Mouse (Mus musculus) liver, embryonic 11.5 days (tissue): Measurements from ENCODE around the gene Slc35g3. TPM values are rescaled to one million over a fixed set of nuclear protein-coding genes. Genes with fewer than 3 reads are reported as not detected.

Experiments
- ATAC-seq: fragments of 200-750 bp; cut with Nextera tagmentation; replicated peaks from 2 replicates; pipeline ENCODE4 v1.8.0; 2017; ENCODE audit warnings: moderate number of reproducible peaks, mild to moderate bottlenecking, moderate TSS enrichment, moderate library complexity; ENCODE audit not compliant: low FRiP score
- DNase-seq: peaks from one replicate; pipeline ENCODE4 v3.0.0-alpha.2; 2017; ENCODE audit warnings: low spot score
- H3K27ac ChIP-seq: fragments of 300-500 bp; sonication (generic); 2 replicates; pipeline ENCODE4 v1.5.1; 2014; ENCODE audit warnings: mild to moderate bottlenecking, low read depth, low read length, control low read depth
- H3K27me3 ChIP-seq: fragments of 300-500 bp; sonication (generic); replicated peaks from 2 replicates; pipeline ENCODE4 v1.6.1; 2014; ENCODE audit warnings: low read length, mixed read lengths; ENCODE audit not compliant: control insufficient read depth, insufficient read depth
- H3K36me3 ChIP-seq: fragments of 300-500 bp; sonication (generic); 2 replicates; pipeline ENCODE4 v1.6.1; 2014; ENCODE audit warnings: mild to moderate bottlenecking, low read length, moderate library complexity, mixed read lengths; ENCODE audit not compliant: control insufficient read depth, insufficient read depth
- H3K4me1 ChIP-seq: fragments of 300-500 bp; sonication (generic); replicated peaks from 2 replicates; pipeline ENCODE4 v1.6.1; 2014; ENCODE audit warnings: low read length, mixed read lengths; ENCODE audit not compliant: control insufficient read depth, insufficient read depth
- H3K4me2 ChIP-seq: fragments of 300-500 bp; sonication (generic); 2 replicates; pipeline ENCODE4 v1.6.1; 2014; ENCODE audit warnings: mild to moderate bottlenecking, control low read depth, moderate library complexity
- H3K4me3 ChIP-seq: fragments of 300-500 bp; sonication (generic); 2 replicates; pipeline ENCODE4 v1.5.1; 2014; ENCODE audit warnings: low read depth, low read length, control low read depth
- H3K9ac ChIP-seq: fragments of 300-500 bp; sonication (generic); 2 replicates; pipeline ENCODE4 v1.6.1; 2014; ENCODE audit warnings: low read depth, low read length, control low read depth
- H3K9me3 ChIP-seq: fragments of 300-500 bp; sonication (generic); 2 replicates; pipeline ENCODE4 v1.6.1; 2016; ENCODE audit warnings: low read length, inconsistent platforms, mixed read lengths; ENCODE audit not compliant: control insufficient read depth
- WGBS: fragments of 180-500 bp; shearing (Covaris S2); extraction: QIAGEN DNeasy Blood & Tissue Kit; methylation state at CpG from one replicate; pipeline ENCODE4 v1.1.7; 2014; 5-methylcytosine and 5-hydroxymethylcytosine counted together
- polyA plus RNA-seq: library from polyadenylated mRNA; unstranded; fragments of >200 nt; fragmentation: Nextera tagmentation; extraction: Ambion mirVana; gene quantifications from 2 replicates; pipeline ENCODE4 v1.2.1, GENCODE M21; 2014

Slc35g3 gene
- polyA plus RNA-seq, 1 experiment from 2014 or later: not detected

DNA sequence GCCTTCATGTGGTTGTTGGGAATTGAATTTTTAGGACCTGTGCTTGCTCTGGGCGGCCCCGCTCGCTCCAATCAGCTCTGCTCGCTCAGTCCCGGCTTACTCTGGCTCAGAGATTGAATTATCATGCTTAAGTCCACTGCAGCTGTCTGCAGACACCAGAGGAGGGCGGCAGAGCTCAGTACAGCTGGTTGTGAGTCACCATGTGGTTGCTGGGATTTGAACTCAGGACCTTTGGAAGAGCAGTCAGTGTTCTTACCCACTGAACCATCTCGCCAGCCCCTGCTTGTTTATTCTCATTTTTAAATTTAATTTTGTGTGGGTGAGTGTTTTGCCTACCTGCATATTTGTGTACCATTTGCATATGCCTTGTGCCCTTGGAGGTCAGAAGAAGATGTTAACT is 1.8 kb upstream of the Slc35g3 start:
- ATAC-seq: no peak
- no peak overlapping the region for H3K9ac ChIP-seq
- DNase-seq: no peak
- no peak overlapping the region for H3K27ac ChIP-seq
- H3K9me3 ChIP-seq: no peaks in the 10 kb centered on the region
- H3K36me3 ChIP-seq: no peaks in the 10 kb centered on the region
- no peak overlapping the region for H3K4me2 ChIP-seq
- H3K27me3 ChIP-seq: no peaks in the 10 kb centered on the region
- 65% methylated on average over 7 of the region's 7 CpGs for WGBS
- peaks cover 26% of the 10 kb centered on the region for H3K4me1 ChIP-seq
- H3K4me3 ChIP-seq: no peak overlapping the region

DNA sequence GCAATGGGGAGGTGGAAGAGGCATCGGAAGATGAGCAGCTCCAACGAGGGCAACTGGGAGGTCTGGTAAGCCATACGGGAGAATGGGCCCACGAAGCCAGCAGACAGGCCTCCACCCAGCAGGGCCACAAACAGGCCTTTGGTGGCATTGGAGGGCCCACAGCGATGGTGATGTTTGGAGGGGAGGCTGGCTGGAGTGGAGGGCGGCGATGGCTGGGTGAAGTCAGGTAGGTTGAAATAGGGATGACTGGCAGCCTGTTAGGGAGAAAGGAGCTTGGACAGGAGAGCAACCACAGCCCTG is 917 bp downstream of the Slc35g3 start:
- DNase-seq (no peak), ATAC-seq (no peak)
- H3K9me3 ChIP-seq: no peaks in the 10 kb centered on the region
- no peak overlapping the region for H3K4me3 ChIP-seq
- no peaks in the 10 kb centered on the region for H3K27me3 ChIP-seq
- peak overlapping the region; percentile 27; the same call in 1 of the 2 replicates for H3K9ac ChIP-seq
- WGBS: 86% methylated on average over 7 of the region's 7 CpGs
- no peak overlapping the region; the same call in 1 of the 2 replicates for H3K27ac ChIP-seq
- H3K36me3 ChIP-seq: no peaks in the 10 kb centered on the region
- H3K4me2 ChIP-seq: no peak overlapping the region
- H3K4me1 ChIP-seq: peaks cover 30% of the 10 kb centered on the region

DNA sequence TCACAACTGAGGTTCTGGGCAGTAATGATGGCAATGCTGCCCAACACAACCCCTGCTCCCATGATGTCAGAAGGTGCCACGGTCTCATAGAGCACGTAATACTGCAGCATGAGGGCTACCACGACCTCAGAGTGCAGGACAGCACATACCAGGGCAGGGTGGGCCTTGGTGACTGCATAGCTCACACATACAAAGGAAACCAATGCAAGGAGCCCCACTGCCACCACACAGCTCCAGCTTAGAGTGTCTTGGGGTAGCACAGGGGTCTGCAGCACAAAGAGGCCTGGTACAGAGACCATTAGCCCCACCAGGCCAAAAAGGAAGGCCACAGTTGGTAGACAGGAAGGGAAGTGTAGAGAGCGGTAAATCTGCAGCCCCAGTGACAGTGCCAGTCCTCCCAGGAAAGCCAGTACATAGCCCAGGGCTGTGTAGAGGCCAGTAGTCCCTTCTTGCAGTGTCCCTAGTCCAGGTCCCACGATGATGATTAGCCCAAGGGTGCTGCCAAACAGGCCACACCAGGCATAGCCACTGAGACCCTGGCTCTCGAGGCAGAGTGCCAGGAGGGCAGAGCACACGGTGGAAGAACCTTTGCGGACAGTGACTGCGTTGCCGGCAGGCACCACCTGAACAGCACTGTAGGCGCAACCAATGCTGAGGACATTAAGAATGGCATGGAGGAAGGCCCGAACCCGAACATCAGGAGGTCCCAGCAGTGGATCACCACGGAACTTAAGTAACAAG is 1.4 kb downstream of the Slc35g3 start:
- Histone ChIP-seq H3K9me3 (no peaks in the 10 kb centered on the region), H3K4me2 (peak overlapping the region; percentile 79), H3K27ac (peak overlapping the region; percentile 13; the same call in 1 of the 2 replicates), H3K9ac (peak overlapping the region; percentile 27; the same call in 1 of the 2 replicates), H3K4me1 (peaks cover 34% of the 10 kb centered on the region), H3K4me3 (peak overlapping the region; percentile 67; the same call in 1 of the 2 replicates), H3K27me3 (no peaks in the 10 kb centered on the region), H3K36me3 (no peaks in the 10 kb centered on the region)
- WGBS: 83% methylated on average over 14 of the region's 14 CpGs
- no peak for ATAC-seq
- DNase-seq: no peak

DNA sequence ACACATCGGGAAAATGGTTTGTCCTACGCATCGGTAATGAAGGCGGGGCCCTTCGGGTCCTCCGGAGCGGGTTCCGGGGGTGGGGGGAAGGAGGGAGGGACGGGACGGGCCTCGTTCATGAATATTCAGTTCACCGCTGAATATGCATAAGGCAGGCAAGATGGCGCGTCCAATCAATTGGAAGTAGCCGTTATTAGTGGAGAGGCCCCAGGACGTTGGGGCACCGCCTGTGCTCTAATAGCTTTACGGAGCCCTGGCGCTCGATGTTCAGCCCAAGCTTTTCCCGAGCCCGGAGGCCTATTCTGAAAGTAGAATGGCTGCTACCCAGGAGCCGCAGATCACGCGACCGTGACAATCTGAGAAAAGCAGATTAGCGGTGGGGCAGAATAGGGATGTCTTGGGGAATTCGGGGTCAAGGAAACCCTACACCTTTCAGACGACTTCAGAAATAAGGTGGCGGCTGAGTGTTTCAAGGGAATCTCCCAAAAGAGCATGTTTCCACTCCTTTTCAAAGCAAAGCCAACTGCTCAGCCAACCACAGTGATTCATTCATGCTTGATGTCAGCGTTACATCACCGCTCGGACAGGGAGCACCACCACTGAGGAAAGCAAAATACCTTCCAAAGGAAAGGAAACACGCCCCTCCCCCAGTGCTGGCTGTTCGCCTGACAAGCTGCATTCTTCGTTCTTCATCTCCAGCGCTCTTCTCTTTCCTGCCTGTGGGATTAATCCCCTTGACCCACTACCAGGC is 2.6 kb downstream of the Slc35g3 start:
- WGBS: under 1% methylated on average over 37 of the region's 37 CpGs
- Histone ChIP-seq H3K27me3 (no peaks in the 10 kb centered on the region), H3K4me3 (peak overlapping the region; percentile 67), H3K36me3 (no peaks in the 10 kb centered on the region), H3K27ac (peak overlapping the region; percentile 99), H3K9ac (peak overlapping the region; percentile 75), H3K4me2 (peak overlapping the region; percentile 79), H3K9me3 (no peaks in the 10 kb centered on the region), H3K4me1 (peaks cover 39% of the 10 kb centered on the region)
- ATAC-seq: peak; percentile 83
- peak; percentile 77 for DNase-seq

DNA sequence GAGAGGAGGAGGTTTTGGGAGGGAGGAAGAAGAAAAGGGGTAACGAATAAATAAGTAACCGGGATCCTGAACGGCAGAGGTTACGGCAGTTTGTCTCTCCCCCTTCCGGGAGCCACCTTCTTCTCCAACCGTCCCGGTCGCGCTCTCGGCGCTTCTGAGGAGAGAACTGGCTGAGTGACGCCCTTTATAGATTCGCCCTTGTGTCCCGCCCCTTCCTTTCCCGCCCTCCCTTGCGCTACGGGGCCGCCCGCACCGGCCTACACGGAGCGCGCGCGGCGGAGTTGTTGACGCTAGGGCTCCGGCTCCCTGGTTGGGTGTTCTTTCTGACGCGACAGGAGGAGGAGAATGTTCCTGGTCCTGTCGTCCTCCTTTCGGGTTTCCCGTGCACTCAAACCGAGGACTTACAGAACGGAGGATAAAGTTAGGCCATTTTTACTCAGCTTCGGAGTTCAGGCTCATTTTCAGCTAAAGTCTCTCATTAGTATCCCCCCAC is 3.2 kb downstream of the Slc35g3 start, which contains the start of gene Polr2a:
Polr2a (minus strand) TSS at position 160 of the 493 bp plus-strand sequence.
- ATAC-seq (peak; percentile 93), DNase-seq (peak; percentile 100)
- Histone ChIP-seq H3K4me1 (peaks cover 40% of the 10 kb centered on the region), H3K9me3 (no peaks in the 10 kb centered on the region), H3K9ac (peak within 1 kb of the TSS; percentile 75), H3K36me3 (no peaks in the 10 kb centered on the region), H3K4me3 (peak within 1 kb of the TSS; percentile 67), H3K27me3 (no peaks in the 10 kb centered on the region), H3K4me2 (peak within 1 kb of the TSS; percentile 79), H3K27ac (peak within 1 kb of the TSS; percentile 99)
- under 1% methylated on average over 36 of the region's 36 CpGs for WGBS

DNA sequence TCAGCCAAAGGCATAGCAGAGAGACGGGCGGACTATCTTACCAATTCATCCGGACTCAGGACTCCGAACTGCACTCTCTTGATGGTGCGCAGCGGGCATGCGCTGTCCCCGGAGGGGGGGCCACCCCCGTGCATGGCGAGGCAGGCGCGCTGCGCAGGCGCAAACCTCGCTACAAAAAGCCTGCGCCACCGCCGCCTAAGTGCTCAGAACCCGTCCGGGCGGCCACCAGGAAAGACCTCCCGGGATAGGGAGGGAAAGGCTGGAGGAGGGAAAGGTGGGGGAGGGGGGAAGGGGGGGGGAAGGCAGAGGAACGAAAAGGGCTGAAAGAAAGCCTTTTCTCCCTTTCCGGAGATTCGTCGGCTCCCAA is 3.7 kb downstream of the Slc35g3 start:
- H3K27me3 ChIP-seq: no peaks in the 10 kb centered on the region
- H3K4me1 ChIP-seq: peaks cover 41% of the 10 kb centered on the region
- no peaks in the 10 kb centered on the region for H3K36me3 ChIP-seq
- H3K4me3 ChIP-seq: peak overlapping the region; percentile 67
- H3K27ac ChIP-seq: peak overlapping the region; percentile 99
- peak; percentile 84 for ATAC-seq
- WGBS: 0% methylated on average over 26 of the region's 26 CpGs
- H3K4me2 ChIP-seq: peak overlapping the region; percentile 79
- DNase-seq: peak; percentile 91
- peak overlapping the region; percentile 75 for H3K9ac ChIP-seq
- no peaks in the 10 kb centered on the region for H3K9me3 ChIP-seq

DNA sequence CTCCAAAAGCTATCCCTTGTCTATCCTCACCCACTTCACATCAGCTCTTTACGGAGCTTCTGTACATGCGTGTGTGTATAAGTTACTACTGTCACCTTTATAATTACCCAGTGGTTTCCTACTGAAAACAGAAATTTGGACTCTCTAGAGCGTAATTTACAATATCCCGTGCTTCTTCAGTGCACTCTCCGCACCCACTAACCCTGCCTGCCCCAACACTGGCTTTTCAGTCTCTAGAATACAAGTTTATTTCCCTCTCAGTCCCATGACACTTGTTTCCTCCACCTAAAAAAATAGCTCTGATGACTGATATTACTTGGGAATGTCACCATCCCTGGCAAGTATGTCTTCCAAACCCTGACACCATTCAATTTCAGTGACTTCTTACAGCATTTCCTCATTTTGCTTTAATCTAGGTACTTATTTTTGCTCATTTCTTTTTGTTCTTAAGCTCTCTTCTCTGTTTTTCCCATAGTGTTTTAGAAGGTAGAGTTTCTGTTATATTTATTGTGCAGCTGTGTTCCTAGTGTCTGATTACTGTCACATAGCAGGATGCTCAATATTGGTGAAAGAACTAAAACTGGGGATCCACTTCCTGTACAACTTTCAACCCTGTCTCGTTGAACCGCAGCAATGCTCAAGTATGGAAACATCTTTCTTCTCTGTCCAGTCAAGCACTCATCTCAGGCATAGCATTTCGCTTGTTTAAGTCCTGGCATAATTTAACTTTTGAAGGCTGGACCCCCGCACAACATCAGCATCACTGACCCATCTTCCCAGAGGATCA is 4.3 kb downstream of the Slc35g3 start:
- peaks cover 47% of the 10 kb centered on the region for H3K4me1 ChIP-seq
- H3K27me3 ChIP-seq: no peaks in the 10 kb centered on the region
- 43% methylated on average over 9 of the region's 9 CpGs for WGBS
- no peaks in the 10 kb centered on the region for H3K9me3 ChIP-seq
- peak overlapping the region; percentile 67 for H3K4me3 ChIP-seq
- no peak for ATAC-seq
- H3K36me3 ChIP-seq: no peaks in the 10 kb centered on the region
- H3K4me2 ChIP-seq: peak overlapping the region; percentile 79
- no peak for DNase-seq
- peak overlapping the region; percentile 99 for H3K27ac ChIP-seq
- H3K9ac ChIP-seq: peak overlapping the region; percentile 75

DNA sequence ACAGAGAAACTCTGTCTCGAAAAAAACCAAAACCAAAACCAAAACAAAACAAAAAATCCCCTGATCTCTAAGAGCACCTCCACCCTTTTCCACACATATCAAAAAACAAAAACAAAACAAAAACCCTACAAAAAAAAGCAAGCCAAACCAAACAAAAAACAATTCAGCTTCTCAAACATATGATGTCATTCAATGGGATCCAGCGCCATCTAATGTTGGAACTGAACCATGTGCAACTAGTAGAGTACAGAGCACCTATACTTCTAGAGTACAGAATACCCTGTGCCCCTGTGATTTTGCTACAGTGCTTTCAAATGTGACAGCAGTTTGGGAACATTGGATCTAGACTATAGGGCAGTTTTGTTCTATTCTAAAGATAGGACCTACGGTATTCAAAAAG is 7.1 kb downstream of the Slc35g3 start:
- H3K9me3 ChIP-seq: no peaks in the 10 kb centered on the region
- H3K4me2 ChIP-seq: peak overlapping the region; percentile 55
- 0 out of 2 replicates have a peak overlapping the region, but pooled peaks have one; percentile 10 for H3K4me3 ChIP-seq
- ATAC-seq (no peak), DNase-seq (no peak)
- no peak overlapping the region for H3K9ac ChIP-seq
- 57% methylated on average over 3 of the region's 3 CpGs for WGBS
- peak overlapping the region; percentile 17; the same call in 1 of the 2 replicates for H3K27ac ChIP-seq
- H3K4me1 ChIP-seq: peaks cover 53% of the 10 kb centered on the region
- no peaks in the 10 kb centered on the region for H3K27me3 ChIP-seq
- no peaks in the 10 kb centered on the region for H3K36me3 ChIP-seq
